Mouse (Mus musculus) mouse trophoblast stem cell (cell line): ENCODE measurements around the gene Entpd3.
"Not testable (repeated sequence)": the region's sequence is repeated elsewhere in the genome, so short reads cannot be mapped to it uniquely, and the experiment has no call there.

Experiments
- in situ Hi-C, 2 experiments: fragments of 300-500 bp; cut with MseI, MboI; formaldehyde crosslinking; loops; 2 replicates in 1 of 2; 3 replicates in 1 of 2; pipeline ENCODE4 v1.15.1; 2025

Gene Entpd3

GRCm38 (mm10) chr9:120532691-120533090 lies 6.9 kb upstream of the Entpd3 start:
- in situ Hi-C loops, result no loop called here

GRCm38 (mm10) chr9:120533446-120533950 lies 6.1 kb upstream of the Entpd3 start:
- in situ Hi-C loops, result not testable (repeated sequence)

DNA sequence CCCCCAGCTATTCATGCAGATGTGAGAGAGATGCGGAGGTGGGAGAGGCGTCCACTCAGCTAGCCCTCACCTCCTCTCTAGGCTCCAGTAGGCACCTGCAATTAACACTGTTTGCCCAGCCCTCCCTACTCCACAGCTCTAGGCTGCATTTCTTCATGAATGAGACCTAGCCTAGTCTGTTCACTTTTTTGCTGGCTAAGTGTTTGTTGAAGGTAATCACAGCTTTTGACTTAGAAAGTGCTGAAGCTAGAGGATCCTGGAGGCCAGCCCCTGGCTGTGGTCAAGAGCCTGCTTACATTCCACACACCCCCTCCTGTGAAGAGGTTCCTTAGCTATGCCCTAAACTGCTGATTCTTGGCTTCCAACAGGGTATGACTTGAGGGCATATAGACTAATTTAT lies 1.8 kb downstream of the Entpd3 start:
- in situ Hi-C loops, result no loop called here

DNA sequence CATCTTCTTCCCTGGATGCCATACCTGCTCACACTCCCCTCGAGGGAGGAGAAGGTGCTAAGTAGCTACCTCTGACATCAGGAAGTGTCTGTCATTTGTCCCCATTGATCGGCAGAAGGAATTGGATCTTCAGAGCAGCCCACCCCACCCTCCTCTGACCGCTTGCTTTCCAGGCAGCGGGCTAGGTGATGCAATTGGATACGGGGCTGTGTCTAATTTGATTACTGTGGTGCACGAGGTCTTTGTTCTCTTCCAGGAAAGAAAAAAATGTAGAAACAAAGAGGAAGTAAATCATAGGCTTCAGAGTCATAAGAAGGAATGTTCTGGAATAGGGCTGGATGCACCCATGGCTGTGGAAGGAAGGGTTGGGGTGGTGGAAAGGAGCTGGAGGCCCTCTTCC lies 2.6 kb downstream of the Entpd3 start:
- in situ Hi-C loops, result no loop called here

DNA sequence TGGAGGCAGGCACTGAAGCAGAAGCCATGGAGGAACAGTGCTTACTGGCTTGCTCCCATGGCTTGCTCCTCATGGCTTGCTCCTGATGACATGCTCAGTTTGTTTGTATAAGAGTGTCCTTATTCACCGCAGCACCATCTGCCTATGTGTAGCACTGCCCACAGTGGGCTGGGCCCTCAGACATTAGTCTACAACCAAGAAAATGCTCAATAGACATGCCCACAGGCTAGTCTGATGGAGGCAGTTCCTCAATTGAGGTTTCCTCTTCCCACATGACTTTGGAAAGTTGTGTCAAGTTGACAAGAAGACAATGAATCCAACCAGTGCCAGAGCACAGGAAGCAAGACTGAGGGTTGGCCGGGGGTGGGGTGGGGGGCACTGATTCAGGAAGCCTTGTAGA lies 6.4 kb downstream of the Entpd3 start:
- in situ Hi-C loops, result no loop called here

- in situ Hi-C loops, result no loop called here
These were observed 6.9 kb downstream of the Entpd3 start for GRCm38 (mm10) chr9:120546482-120546881.

GRCm38 (mm10) chr9:120547026-120547668 lies 7.5 kb downstream of the Entpd3 start:
- in situ Hi-C loops, result no loop called here

DNA sequence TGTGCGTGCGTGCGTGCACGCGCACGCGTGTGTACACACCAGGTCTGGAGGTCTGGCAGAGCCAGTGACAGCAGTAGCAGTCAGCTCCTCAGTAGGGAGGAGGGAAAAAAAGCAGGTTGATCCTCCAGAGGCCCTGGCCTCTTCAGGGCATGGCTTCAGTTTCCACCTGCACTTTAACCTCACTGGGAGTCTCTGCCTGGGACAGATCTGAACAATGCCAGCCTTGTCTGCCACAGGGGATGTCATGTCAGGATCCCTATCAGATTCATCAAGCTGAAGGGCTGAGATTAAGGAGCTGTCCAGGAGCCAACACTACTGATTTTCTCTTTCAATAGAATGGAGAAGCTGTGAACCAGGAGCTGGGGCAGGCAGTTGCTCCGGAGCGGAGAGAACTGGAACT lies 11.2 kb downstream of the Entpd3 start:
- in situ Hi-C loops, result no loop called here

GRCm38 (mm10) chr9:120563590-120563989 lies 24.0 kb downstream of the Entpd3 start:
- in situ Hi-C loops, result loop anchor here in 1 of 2 experiments (10.0 kb wide), 1 partner anchor 149 kb away; no protein-coding TSS in a partner anchor

GRCm38 (mm10) chr9:120564247-120564646 lies 24.6 kb downstream of the Entpd3 start:
- in situ Hi-C loops, result loop anchor here in 1 of 2 experiments (10.0 kb wide), 1 partner anchor 149 kb away; no protein-coding TSS in a partner anchor

DNA sequence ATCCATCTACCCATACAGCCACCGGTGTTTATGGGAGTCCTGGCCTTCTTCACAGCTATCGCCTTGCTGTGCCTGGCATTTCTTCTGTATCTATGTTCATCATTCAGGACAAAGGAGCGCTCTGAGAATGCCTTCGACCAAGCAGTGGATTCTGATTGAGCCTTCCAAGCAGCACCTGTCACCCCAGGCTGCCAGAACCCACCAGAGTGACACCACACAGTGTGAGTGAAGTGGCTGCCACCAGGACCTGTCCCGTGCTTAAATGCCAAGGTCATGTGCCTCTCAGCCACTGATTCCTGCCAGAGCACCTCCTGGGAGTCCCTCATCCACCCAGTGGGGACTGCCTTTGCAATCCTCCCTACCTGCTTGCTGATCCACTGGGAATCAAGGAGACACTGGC lies 26.8 kb downstream of the Entpd3 start:
- in situ Hi-C loops, result loop anchor here (5.0 to 10.0 kb wide), 2 partner anchors 64 to 152 kb away; no protein-coding TSS in a partner anchor

GRCm38 (mm10) chr9:120568917-120569316 lies 29.3 kb downstream of the Entpd3 start:
- in situ Hi-C loops, result loop anchor here (5.0 to 10.0 kb wide), 2 partner anchors 67 to 154 kb away; no protein-coding TSS in a partner anchor

GRCm38 (mm10) chr9:120569721-120570333 lies 30.2 kb downstream of the Entpd3 start:
- in situ Hi-C loops, result loop anchor here (5.0 to 10.0 kb wide), 3 partner anchors 68 to 155 kb away; no protein-coding TSS in a partner anchor

- in situ Hi-C loops, result loop anchor here in 1 of 2 experiments (5.0 to 10.0 kb wide), 2 partner anchors 68 to 136 kb away; no protein-coding TSS in a partner anchor
These were observed 30.7 kb downstream of the Entpd3 start for GRCm38 (mm10) chr9:120570334-120570725.

DNA sequence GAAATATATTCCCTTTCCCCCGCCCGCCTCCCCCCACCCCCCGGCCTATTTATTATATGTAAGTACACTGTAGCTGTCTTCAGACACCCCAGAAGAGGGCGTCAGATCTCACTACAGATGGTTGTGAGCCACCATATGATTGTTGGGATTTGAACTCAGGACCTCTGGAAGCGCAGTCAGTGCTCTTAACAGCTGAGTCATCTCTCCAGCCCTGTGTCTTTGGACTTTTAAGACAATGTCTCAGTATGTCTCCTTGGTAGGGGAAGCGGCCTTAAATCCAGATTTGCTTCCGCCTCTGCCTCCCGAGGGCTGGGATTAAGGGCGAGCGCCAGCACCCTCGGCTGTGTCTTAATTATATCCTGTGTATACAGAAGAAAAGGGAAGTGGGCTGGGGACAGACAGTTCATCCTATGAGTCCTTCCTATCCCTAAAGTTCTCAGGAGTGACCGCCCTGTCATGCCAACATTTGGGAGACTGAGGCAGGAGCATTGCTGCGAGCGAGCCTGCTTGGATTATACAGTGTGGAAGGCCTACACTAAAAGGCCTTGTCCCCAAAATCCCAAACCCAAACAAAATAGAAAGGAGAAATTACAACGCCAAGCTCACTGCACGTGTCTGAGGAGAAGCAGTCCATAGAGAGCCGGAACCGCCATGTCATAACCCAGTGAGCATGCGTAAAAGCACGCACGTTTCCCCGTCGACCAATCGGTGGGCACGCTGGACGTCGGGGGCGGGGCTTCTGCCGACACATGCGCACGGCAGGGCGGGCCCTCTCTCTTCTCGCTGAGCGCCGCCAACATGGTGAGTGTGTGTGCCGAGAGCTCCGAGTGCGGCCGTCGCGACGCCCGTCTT lies 31.3 kb downstream of the Entpd3 start, which contains the start of gene Rpl14:
TSS of gene Rpl14 (plus strand) at position 704 of the 852 bp plus-strand sequence.
- in situ Hi-C loops, result loop anchor here in 1 of 2 experiments (5.0 to 10.0 kb wide), 2 partner anchors 69 to 136 kb away; no protein-coding TSS in a partner anchor

DNA sequence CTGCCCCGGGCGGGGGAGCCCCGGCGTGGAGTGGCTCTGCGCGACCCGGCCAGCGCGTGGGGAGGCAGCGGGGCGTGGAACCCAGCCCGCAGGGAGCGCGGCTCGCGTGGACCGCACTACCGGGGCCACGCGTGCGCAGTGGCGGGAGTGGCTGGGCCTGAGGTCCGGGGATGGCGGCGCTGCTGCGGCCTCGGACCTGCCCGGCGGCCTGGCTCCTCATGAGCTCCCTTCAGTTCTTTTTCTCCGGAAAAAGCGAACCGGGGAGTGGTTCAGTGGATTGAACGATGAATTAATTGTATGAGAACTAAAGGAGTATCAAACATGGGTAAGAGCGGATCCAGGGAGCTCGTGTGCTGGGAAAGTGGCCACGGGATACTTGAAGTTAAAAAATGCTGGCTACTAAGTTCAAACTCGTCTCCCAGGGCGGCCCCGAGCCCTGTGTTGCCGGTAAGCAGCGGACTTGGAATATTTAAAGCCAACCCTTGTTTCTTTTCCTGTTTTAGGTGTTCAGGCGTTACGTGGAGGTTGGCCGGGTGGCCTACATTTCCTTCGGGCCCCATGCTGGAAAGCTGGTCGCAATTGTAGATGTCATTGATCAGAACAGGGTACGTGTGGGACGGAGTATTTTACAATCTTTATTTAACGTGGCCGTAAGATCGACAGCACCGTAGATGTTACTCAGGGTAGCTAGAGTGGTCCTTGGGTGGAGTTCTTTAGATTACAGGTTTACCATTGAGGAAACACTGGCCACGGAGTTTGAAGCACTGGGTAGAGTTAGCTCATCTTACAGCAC lies 32.2 kb downstream of the Entpd3 start:
- in situ Hi-C loops, result loop anchor here in 1 of 2 experiments (5.0 to 10.0 kb wide), 2 partner anchors 69 to 137 kb away; no protein-coding TSS in a partner anchor

- in situ Hi-C loops, result loop anchor here in 1 of 2 experiments (10.0 kb wide), 1 partner anchor 141 kb away; no protein-coding TSS in a partner anchor
These were observed 36.4 kb downstream of the Entpd3 start for GRCm38 (mm10) chr9:120575748-120576661.

DNA sequence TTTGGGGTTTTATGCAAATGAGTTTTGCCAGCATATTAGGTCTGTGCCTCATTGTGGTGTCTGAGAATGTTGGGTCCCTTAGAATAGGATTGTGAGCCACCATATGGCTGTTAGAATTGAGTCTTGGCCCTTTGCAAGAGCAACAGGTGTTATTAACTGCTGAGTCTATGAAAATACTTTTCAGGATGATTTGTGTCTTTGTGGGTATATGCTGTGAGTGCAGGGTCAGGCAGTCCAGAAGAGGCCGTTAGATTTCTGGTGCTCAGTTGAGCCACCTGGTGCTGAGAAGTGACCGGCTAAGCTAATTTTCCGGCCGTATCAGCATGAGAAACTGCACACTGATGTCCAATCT lies 37.0 kb downstream of the Entpd3 start:
- in situ Hi-C loops, result loop anchor here in 1 of 2 experiments (10.0 kb wide), 1 partner anchor 142 kb away; no protein-coding TSS in a partner anchor

DNA sequence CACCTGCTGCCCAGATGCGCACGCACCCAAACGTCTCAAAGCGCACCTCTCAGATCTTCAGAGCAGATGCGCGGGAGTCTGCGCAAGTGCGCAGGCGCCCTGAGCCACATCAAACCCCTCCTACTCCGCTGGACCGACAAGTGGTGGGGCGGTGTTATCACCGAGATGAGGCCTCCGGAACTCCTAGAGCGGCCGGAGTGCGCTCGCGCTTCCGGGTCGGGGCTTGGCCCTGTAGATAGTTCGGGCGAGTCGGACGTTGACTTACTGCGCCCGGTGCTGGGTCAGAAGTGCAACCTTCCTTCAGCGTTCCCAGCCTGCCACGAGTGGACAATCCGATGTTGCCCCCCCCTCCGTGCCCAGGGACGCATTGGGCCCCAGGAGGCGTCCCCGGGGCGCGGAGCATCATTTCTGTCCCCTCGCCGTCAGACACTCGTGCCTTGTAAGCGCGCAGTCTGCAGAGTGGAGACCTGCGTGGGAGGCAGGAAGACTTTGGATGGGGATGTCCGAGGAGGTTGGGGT lies 37.6 kb downstream of the Entpd3 start:
- in situ Hi-C loops, result loop anchor here in 1 of 2 experiments (10.0 kb wide), 1 partner anchor 142 kb away; no protein-coding TSS in a partner anchor
